Mouse (Mus musculus): ENCODE data around the gene Tcta. TPM values are rescaled to one million over a fixed set of nuclear protein-coding genes. Genes with fewer than 3 reads are reported as not detected.

Tcta gene
- polyA plus RNA-seq, 1 experiment from 2014 or later, result 30.5 TPM

- H3K4me1 ChIP-seq, result peaks cover 30% of the 10 kb centered on the region
- H3K4me2 ChIP-seq, result peak within 1 kb of the TSS; percentile 68
- peak within 1 kb of the TSS; percentile 95 for H3K9ac ChIP-seq
- peak within 1 kb of the TSS; percentile 96 for H3K4me3 ChIP-seq (replicated peaks)
- ATAC-seq (ENCODE audit: low FRiP score), result peak; percentile 99
- no peaks in the 10 kb centered on the region for H3K9me3 ChIP-seq
- H3K27me3 ChIP-seq, result no peaks in the 10 kb centered on the region
- WGBS, result 0% methylated on average over 71 of the region's 71 CpGs
- H3K27ac ChIP-seq, result peak within 1 kb of the TSS; percentile 93
- no peaks in the 10 kb centered on the region for H3K36me3 ChIP-seq (replicated peaks)
These were observed 42.2 kb downstream of the Tcta start, which contains the start of gene Dag1 for GRCm38 (mm10) chr9:108263690-108264190. Gene Dag1, minus strand, starts transcription at chr9:108263958.

GRCm38 (mm10) chr9:108263131-108263681 lies 42.8 kb downstream of the Tcta start:
- Histone ChIP-seq H3K9me3 (no peaks in the 10 kb centered on the region), H3K27ac (peak overlapping the region; percentile 93), H3K36me3 (replicated peaks) (no peaks in the 10 kb centered on the region), H3K9ac (peak overlapping the region; percentile 95), H3K27me3 (no peaks in the 10 kb centered on the region), H3K4me3 (replicated peaks) (peak overlapping the region; percentile 96), H3K4me1 (peaks cover 30% of the 10 kb centered on the region), H3K4me2 (peak overlapping the region; percentile 68)
- 0% methylated on average over 49 of the region's 62 CpGs for WGBS
- ATAC-seq (ENCODE audit: low FRiP score), result peak; percentile 63

- Histone ChIP-seq H3K9me3 (no peaks in the 10 kb centered on the region), H3K36me3 (replicated peaks) (0 out of 2 replicates have a peak, but pooled peaks cover 2% of the 10 kb centered on the region), H3K4me2 (peak overlapping the region; percentile 68), H3K27ac (no peak overlapping the region), H3K4me1 (peaks cover 30% of the 10 kb centered on the region), H3K9ac (peak overlapping the region; percentile 95), H3K4me3 (replicated peaks) (peak overlapping the region; percentile 96), H3K27me3 (no peaks in the 10 kb centered on the region)
- no peak for ATAC-seq (ENCODE audit: low FRiP score)
- whole genome bisulfite sequencing, result 42% methylated on average over 11 of the region's 11 CpGs
These were observed 43.4 kb downstream of the Tcta start for GRCm38 (mm10) chr9:108262494-108263049.

- Histone ChIP-seq H3K4me3 (replicated peaks) (peak overlapping the region; percentile 96), H3K4me1 (peaks cover 30% of the 10 kb centered on the region), H3K36me3 (replicated peaks) (0 out of 2 replicates have a peak, but pooled peaks cover 3% of the 10 kb centered on the region), H3K27ac (no peak overlapping the region), H3K4me2 (peak overlapping the region; percentile 68), H3K9ac (no peak overlapping the region), H3K27me3 (no peaks in the 10 kb centered on the region), H3K9me3 (no peaks in the 10 kb centered on the region)
- 80% methylated on average over 7 of the region's 7 CpGs for WGBS
- no peak for ATAC-seq (ENCODE audit: low FRiP score)
These were observed 44.1 kb downstream of the Tcta start for GRCm38 (mm10) chr9:108261865-108262264.

- Histone ChIP-seq H3K27me3 (no peaks in the 10 kb centered on the region), H3K4me1 (peaks cover 30% of the 10 kb centered on the region), H3K9ac (no peak overlapping the region), H3K4me3 (replicated peaks) (no peak overlapping the region), H3K4me2 (no peak overlapping the region), H3K9me3 (no peaks in the 10 kb centered on the region), H3K27ac (no peak overlapping the region), H3K36me3 (replicated peaks) (0 out of 2 replicates have a peak, but pooled peaks cover 3% of the 10 kb centered on the region)
- ATAC-seq (ENCODE audit: low FRiP score), result no peak
- 83% methylated on average over 4 of the region's 4 CpGs for WGBS
These were observed 45.4 kb downstream of the Tcta start for GRCm38 (mm10) chr9:108260526-108260925.

Other genes with a start within 250 kb of the Tcta start
- 0.27 and 0.41 TPM in 2 replicates for gene Mst1, start 225.7 kb downstream of the Tcta start, polyA plus RNA-seq (2016; fragmentation: Nextera tagmentation; extraction: Ambion mirVana)
- 36.9 and 41.2 TPM in 2 replicates for gene Rnf123, start 222.8 kb downstream of the Tcta start, polyA plus RNA-seq (2016; fragmentation: Nextera tagmentation; extraction: Ambion mirVana)
- 51.1 and 56.0 TPM in 2 replicates for gene Apeh, start 211.6 kb downstream of the Tcta start, polyA plus RNA-seq (2016; fragmentation: Nextera tagmentation; extraction: Ambion mirVana)
- gene Bsn, start 115.8 kb downstream of the Tcta start, polyA plus RNA-seq (2016; fragmentation: Nextera tagmentation; extraction: Ambion mirVana), result 3.6 and 3.9 TPM in 2 replicates
- 62.7 and 67.9 TPM in 2 replicates for gene Dag1, start 42.2 kb downstream of the Tcta start, polyA plus RNA-seq (2016; fragmentation: Nextera tagmentation; extraction: Ambion mirVana)
- gene Nicn1, start 15.7 kb downstream of the Tcta start, polyA plus RNA-seq (2016; fragmentation: Nextera tagmentation; extraction: Ambion mirVana), result 65.0 and 69.8 TPM in 2 replicates
- 17.7 and 22.4 TPM in 2 replicates for gene Amt, start 9.3 kb downstream of the Tcta start, polyA plus RNA-seq (2016; fragmentation: Nextera tagmentation; extraction: Ambion mirVana)
- gene Rhoa, start within 50 bp of the Tcta start, polyA plus RNA-seq (2016; fragmentation: Nextera tagmentation; extraction: Ambion mirVana), result 331 and 341 TPM in 2 replicates
- 574 and 659 TPM in 2 replicates for gene Gpx1, start 32.7 kb upstream of the Tcta start, polyA plus RNA-seq (2016; fragmentation: Nextera tagmentation; extraction: Ambion mirVana)
- 137 and 144 TPM in 2 replicates for gene Usp4, start 41.7 kb upstream of the Tcta start, polyA plus RNA-seq (2016; fragmentation: Nextera tagmentation; extraction: Ambion mirVana)
- 1.8 and 1.9 TPM in 2 replicates for gene 1700102P08Rik, start 86.6 kb upstream of the Tcta start, polyA plus RNA-seq (2016; fragmentation: Nextera tagmentation; extraction: Ambion mirVana)
- gene Ccdc36, start 122.3 kb upstream of the Tcta start, polyA plus RNA-seq (2016; fragmentation: Nextera tagmentation; extraction: Ambion mirVana), result 1.1 and 1.4 TPM in 2 replicates
- gene BC048562, start 130.3 kb upstream of the Tcta start, polyA plus RNA-seq (2016; fragmentation: Nextera tagmentation; extraction: Ambion mirVana), result not detected in 2 replicates
- 44.1 and 49.0 TPM in 2 replicates for gene Ccdc71, start 154.4 kb upstream of the Tcta start, polyA plus RNA-seq (2016; fragmentation: Nextera tagmentation; extraction: Ambion mirVana)
- 67.6 and 70.0 TPM in 2 replicates for gene Klhdc8b, start 155.4 kb upstream of the Tcta start, polyA plus RNA-seq (2016; fragmentation: Nextera tagmentation; extraction: Ambion mirVana)
- gene Lamb2, start 173.6 kb upstream of the Tcta start, polyA plus RNA-seq (2016; fragmentation: Nextera tagmentation; extraction: Ambion mirVana), result 37.9 and 39.5 TPM in 2 replicates
- 101 and 103 TPM in 2 replicates for gene Usp19, start 184.4 kb upstream of the Tcta start, polyA plus RNA-seq (2016; fragmentation: Nextera tagmentation; extraction: Ambion mirVana)
- gene Qars, start 201.5 kb upstream of the Tcta start, polyA plus RNA-seq (2016; fragmentation: Nextera tagmentation; extraction: Ambion mirVana), result 85.7 and 91.4 TPM in 2 replicates
- 170 and 171 TPM in 2 replicates for gene Qrich1, start 210.6 kb upstream of the Tcta start, polyA plus RNA-seq (2016; fragmentation: Nextera tagmentation; extraction: Ambion mirVana)

Measured in forebrain, embryonic 12.5 days (tissue).